Mouse (Mus musculus): Measurements from ENCODE around the gene Cntrob.

DNA sequence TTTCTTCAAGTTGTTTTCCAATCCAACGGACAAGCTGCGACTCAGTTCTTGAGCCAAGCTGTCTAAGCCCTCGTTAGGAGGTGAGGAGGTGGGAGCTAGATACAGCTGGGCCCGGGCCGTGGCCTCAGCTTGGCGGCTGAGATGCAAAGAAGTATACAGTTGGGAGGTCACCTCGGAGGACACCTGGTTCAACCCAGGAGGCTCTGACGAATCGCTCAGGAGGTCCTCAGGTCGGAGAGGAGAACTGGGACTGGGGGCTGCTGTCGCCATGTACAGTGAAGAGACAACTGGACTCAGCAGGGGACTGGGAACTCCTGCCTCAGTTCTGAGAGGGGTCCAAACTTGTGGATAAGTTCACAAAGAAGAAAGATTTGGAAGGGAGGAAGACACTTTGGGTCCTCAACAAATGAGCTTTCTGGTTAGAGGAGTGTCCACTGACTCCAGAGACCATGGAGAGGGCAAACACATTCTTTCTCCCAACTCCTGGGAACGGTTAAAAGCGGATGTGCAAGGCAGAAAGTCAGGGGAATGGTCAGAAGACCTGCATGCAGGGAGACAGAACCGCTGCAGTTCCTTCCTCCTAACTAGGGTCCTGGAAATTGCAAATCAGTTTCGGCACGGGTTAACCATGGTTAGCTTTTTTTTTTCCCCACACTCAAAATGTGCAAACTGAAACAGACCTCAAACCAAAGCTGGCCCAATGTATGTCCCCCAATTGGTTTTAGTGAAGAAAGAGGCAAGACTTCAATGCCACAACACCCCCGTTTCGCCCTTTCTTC lies 693 bp downstream of the Cntrob start:
- no peak for TF ChIP-seq CTCF (IDR thresholded peaks at IDR 0.05; ENCODE audit: extremely low read depth, insufficient read depth, insufficient read length, insufficient replicate concordance)
- TF ChIP-seq POLR2A (IDR thresholded peaks at IDR 0.05; ENCODE audit: low read depth, low read length) = no peak

All from spleen, adult 2 months (tissue).